Mouse (Mus musculus): Measurements from ENCODE around the gene Ampd2. TPM values are rescaled to one million over a fixed set of nuclear protein-coding genes. Genes with fewer than 3 reads are reported as not detected.

Gene Ampd2
- total RNA-seq, 4 experiments from 2014 or later: 64.2 to 82.5 (median 74.0) TPM

DNA sequence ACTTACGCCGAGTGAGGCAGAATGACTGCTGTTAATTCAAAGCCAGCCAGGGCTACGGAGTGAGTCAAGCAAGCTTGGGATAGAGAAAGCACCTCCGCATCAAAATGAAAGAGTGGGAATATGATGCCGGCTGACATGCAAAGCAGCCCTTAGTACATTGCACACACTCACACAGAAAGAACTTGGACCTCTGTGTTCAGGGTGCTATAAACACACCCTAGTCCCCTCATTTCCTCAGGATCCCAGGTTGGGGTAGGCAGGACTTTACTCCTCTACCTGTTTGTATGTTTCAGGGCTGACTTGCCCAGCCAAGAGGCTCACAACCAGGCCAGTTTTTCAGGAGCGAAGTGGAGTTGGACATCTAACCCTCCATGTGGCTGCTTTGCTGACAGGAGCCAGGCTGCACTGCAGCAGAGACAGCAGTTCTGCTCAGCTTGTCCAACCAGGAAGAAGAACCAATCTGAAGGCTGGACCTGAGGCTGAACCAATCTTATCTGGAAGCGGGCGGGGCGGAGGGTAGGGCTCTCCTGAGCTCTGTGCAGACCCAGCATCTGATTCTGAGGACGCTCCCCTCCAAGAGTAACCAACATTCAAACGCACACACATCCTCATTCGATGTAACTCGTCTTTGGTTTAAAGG lies 17.1 kb downstream of the Ampd2 start:
- DNase-seq (ENCODE audit: low spot score in 2 of 2): no peak

DNA sequence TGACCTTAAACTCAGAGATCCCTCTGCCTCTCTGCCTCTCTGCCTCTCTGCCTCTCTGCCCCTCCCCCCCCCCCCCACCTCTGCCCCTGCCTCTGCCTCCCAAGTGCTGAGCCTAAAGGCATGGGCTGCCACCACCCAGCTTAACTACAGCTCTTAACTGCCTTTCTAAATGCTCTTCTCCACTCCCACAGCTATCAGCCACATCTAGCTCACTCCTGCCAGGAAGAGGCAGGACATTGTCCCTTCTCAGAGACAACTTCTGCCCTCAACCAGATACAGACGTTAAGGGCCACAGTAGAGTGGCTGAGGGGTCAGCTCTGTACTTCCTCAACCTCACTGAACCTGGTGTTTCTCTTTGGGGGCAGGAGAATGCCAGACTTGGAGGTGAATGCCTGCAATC lies 17.6 kb downstream of the Ampd2 start:
- no peak for DNase-seq (ENCODE audit: low spot score in 2 of 2)

DNA sequence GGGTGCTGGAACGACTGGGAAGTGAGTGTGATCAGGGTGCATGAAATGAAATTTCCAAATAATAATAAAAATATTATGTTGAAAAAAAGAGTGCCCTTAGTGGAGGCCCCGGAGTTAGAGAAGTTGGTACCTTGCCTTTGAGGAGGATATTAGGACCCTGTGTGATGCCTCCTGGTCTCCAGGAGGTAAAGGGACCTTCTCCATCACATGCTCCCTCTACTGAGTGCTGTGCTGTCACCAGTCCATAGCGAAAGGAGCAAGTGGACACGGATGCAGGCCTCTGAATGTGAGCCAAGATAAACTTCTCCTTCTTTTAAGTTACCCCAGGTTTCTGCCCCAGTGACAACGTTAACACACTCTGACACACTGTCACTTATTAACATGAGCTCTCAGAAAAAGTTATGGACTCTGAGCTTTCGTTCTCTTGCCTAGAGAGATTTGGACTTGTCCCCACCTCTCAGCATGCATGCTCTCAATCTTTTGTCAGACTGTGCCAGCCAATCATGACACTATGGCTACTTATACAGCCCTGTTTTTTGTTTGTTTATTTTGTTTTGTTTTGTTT lies 19.0 kb downstream of the Ampd2 start:
- no peak for DNase-seq (ENCODE audit: low spot score in 2 of 2)

DNA sequence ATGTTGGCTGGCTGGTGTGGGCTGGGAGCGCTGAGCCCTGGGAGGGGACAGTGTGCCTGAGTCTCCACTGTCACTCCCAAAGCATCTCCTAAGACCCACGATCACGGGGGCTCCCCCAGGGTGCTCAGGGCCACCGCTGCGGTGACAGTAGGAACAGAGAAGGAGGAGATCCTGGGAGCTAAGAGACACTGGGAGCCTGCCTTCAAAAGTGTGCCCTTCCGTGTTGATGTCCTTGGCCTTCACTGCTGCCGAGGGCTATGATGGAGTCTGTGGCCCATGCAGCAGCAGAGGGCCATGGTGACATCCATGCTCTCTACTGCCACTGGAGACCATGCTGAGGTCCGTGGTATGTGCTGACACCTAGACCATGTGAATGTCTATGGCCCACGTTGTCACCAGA lies 20.9 kb downstream of the Ampd2 start:
- no peak for DNase-seq (ENCODE audit: low spot score in 2 of 2)

DNA sequence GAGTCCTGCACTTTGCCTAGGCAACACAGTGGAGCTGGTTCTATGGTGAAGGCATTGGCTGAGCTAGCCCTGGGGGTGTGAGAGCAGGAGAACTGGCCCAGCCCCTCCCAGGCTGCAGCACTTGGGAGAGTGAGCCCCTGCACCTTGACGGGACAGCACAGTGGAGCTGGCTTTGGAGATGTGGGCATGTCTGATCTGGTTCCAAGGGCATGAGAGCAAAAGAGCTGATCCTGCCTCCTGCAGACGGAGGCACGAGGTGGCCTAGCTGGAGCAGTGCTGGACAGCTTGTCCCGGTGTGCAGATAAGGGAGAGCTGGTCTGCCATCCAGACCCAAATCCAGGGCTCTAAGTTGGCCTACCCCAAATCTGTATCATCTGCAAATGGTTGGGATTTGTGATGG lies 21.8 kb downstream of the Ampd2 start:
- DNase-seq (ENCODE audit: low spot score in 2 of 2): no peak

DNA sequence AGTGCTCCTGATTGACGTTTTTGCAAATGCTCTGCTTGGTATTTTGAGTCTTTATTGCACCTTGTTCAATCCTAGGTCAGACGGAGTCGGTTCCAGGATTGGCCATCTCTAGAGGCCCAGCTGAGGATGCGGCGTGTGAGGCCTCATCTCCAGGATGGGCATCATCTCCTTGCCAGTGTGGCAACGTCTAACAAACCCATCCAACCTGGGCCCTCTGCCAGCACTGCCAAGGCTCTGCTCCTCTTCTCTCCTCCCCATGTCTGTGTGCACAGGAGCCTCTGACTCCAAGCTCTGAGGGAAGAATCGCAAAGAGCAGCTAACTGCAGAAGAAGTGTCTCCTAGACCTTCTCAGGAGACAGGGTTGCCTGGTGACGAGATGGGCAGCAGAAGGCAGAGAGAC lies 23.8 kb downstream of the Ampd2 start:
- DNase-seq (ENCODE audit: low spot score in 2 of 2): no peak

DNA sequence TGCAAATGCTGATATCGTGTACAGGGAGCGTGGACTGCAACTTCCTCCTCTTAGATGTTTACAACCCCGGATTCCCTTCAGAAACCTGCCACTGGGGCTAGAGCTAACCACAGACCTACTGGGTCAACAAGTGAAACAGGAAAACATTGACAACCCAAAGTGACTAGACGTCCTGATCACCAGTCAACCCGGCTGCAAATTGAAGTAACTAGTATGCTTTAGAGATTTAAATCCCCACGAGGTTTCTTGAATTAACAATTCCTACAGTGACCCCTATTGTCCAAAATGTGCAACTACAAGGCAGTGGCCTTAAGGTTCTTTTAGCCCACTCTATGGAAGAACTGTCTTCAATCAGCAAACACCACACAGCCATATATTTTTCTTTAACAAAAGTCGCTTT lies 25.0 kb downstream of the Ampd2 start:
- DNase-seq (ENCODE audit: low spot score in 2 of 2): peak in 1 of 2 experiments; percentile 59

DNA sequence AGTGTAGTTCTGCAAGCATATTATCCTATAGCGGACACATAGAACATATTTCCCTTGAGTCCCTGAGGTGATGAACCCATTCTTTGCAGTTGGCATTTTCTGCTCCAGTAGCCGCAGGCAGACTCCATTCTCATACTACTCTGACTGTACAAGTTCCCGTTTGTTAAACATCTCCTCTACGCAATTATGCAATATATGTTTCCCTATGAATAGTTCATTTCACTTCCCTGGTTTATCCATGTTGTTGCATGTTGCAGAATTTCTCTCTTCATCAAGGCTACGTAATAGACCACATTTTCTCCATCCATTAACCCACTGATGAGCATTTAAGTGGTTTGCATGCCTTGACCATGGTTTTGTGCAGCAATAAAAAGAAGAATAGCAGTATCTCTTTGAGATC lies 36.0 kb downstream of the Ampd2 start:
- DNase-seq (ENCODE audit: low spot score in 2 of 2): no peak

DNA sequence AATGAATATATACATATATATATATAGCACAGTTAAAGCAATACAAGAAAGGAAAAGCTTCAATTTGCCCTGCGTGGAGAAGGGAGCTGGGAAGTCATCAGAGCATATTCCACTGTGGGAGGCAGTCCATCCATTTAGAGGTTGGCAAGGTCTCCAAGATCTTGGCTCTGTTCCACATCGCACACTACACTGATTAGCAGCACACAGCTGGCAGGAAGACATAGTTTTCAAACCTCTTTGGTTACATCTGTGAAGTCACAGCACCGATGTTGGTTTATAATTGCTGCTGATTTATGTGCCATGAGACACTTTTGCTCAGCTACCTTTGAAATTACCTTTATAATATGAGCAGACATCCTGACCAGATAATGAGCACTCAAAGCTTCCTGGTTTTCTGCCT lies 38.1 kb downstream of the Ampd2 start:
- DNase-seq (ENCODE audit: low spot score in 2 of 2): no peak

DNA sequence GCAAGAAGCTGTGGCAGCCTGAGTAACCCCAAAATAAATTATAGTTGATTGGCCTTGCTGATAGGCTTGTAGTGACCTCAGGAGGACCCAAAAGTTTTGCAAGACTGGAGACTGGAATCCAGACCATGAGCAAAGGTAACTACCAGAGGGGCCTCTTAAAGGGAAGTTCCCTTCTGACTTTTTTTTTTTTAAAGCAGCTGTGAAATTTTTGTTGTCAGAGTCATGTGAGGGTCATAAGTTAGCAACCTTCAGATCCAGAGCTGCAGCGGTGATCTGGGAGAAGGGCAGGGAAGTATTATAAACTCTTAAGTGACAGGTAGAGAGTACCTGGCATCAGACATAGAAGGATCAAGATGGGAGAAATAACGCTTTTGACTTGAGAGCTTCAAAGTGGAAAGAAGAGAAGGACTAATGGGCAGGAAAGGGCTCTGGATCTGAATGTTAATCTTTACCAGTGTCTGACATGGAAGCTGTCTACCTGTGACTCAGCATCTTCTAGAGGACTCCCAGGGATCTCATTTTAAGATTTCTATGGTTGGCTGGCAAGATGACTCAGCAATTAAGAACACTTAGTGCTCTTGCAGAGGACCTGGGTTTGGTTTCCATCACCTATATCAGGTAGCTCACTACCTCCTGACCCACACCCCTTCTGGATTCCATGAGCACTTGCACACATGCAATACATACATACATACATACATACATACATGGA lies 39.4 kb downstream of the Ampd2 start:
- no peak for DNase-seq (ENCODE audit: low spot score in 2 of 2)

DNA sequence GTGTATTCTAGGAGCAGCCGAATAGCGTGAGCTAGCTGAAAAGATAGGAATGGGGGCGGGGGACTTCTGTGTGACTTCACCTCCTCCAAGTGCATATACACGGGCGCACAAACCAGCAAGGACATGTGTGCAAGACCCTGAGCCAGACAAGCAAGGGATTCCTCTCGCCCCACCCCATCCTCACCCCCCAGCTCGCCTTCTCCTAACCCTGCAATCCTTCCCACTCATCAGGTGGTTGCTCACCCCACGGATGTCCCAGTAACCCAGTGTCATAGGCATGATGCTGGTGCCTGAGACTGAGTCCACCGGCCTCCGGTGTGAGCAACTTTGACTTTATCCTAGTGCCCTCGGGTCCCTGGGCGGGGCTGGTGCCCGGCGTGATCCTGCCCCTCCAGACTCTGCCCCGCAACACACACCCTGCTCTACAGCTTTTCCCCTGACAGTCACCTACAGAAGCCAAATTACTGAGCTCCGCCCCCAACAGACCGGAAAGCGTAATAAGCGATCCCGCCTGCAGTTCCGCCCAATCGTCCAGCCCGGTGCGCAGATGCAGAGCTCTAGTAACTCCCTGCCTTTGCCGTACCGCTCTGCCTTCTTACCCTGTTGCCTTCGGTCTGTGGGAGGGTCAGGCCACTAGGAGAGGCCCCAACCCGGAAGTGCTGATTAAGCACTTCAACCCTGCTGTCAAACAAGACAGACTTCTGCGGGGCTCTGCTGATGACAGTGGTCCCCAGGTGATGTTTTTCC lies 41.9 kb downstream of the Ampd2 start, which contains the start of gene Gstm4:
Gene Gstm4, minus strand, starts transcription at position 501 of the 747 bp plus-strand sequence.
- DNase-seq (ENCODE audit: low spot score in 2 of 2): peak; percentile 88

DNA sequence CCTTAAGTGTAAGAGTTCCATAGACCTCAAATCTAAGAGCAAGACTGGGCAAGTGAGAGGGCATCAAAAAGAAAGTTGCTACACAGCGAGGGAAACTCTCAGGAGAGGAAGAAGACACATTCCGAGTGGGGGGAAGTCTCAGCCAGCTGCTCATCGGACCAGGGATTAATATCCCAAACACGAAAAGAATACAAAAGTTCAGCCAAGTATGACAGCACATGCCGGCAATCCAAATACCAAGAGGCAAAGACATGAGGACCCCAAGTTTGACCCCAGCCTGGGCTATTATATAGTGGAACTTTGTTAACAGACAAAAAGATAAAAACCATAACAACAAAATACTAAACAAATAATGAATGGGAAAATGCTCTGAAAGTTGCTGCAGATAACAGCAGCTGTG lies 53.3 kb downstream of the Ampd2 start:
- no peak for DNase-seq (ENCODE audit: low spot score in 2 of 2)

DNA sequence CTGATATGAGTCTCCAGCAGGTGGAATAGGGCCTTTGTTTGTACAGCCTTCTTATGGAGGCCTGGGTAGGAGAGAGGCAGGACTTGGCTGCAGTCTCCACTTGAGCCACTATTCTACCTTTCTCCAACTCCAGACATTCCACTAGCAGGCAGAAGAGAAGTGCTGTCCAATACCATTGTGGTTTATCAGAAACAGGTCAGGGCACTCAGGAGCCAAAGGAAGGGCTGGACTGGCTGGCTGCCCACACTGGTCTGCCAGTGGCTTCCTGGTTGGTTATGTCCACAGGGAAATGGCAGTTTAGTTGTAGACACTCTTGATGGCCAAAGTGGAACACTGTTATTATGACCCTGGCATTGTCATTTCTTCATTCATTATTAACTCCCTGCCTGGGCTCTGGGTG lies 54.3 kb downstream of the Ampd2 start:
- DNase-seq (ENCODE audit: low spot score in 2 of 2): no peak

DNA sequence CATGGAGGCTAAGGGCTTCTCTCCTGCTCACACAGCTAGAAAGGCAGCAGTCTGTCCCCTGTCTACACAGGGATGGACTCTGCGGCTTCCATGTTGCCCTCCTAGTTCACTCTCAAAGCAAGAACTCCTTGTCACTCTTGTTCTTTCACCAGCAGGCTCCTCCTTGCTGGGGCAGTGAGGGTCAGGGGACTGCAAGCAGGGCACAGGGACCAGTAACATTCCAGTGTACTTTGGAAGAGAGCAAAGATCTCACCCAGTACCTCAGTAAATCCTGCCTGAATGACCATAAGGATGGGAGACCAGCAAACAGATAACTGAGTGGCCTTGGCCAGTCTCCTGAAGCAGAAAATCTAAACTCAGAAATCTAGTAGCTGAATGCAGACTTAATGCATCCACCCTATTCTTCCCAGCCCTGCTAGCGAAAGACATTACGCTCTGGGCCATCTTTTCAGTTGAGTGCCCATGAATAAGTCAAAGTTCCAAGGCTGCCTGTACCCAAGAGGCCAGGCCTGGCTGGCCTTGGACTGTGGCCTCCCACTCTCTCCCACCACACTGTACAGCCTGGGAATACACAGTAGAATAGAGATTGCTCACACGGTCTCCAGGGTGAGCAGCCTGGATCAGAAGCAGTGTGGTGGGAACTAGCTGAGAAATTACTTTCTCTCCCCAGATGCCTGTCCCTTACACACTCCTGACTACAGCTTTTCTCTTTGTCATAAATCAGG lies 57.6 kb downstream of the Ampd2 start:
- DNase-seq (ENCODE audit: low spot score in 2 of 2): no peak

DNA sequence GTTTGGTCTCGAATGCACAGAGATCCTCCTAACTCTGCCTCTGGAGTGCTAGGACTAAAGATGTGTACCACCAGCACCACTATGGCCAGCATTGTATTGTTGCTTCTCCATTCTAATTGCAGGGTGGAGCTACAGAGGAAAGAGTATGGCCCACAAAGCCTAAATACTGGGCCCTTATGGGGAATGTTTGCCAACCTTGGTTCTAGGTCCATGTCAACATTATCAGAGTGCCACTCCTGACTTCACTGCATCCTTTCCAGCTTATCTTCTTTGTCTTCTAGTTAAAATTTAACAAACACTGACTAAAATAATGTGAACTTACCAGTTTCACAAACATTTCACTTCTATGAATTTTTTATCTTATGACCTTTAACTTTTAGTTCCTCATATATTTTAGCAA lies 59.9 kb downstream of the Ampd2 start:
- DNase-seq (ENCODE audit: low spot score in 2 of 2): no peak

DNA sequence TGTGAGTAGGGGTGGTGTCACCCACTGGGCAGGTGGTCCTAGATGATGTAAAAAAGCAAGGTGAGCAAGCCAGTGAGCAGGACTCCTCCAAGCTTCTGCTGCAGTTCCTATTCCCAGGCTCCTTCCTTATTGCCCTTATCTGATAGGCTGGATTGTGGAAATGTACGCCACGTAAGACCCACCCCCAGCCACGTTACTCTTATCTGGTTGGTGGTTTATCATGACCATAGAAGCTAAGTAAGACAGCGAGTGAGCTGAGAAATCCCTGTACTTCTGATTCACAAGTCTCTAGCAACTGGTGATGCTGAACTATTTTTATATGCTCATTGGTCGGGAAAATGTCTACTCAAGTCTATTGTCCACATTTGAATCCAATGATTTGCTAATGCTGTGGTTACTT lies 60.4 kb downstream of the Ampd2 start:
- no peak for DNase-seq (ENCODE audit: low spot score in 2 of 2)

DNA sequence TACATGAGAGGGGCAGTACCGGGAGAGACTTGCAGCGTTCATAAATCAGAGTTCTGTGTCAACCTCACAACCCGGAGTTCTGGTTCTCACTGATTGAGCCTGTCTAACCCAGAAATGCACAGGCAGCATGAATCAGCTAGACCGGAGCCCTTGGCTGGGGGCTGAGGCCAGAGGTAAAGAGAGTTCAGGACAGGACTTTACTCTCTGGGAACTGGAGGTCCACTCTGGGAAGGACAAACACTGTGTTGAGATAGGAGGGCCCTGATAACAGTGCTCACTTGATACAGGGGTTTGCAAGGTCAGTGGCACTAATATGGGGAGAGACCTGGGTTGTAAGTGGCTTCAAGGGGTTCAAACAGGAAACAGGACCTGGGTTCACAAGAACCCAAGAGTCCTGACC lies 61.1 kb downstream of the Ampd2 start:
- no peak for DNase-seq (ENCODE audit: low spot score in 2 of 2)
